Mouse (Mus musculus) liver, embryonic 16.5 days (tissue): ENCODE measurements around the gene Phka2. TPM values are rescaled to one million over a fixed set of nuclear protein-coding genes. Genes with fewer than 3 reads are reported as not detected.

Experiments
- ATAC-seq: fragments of 200-750 bp; cut with Nextera tagmentation; 2 replicates; pipeline ENCODE4 v1.8.0; 2017; ENCODE audit warnings: low read depth, mild to moderate bottlenecking, moderate number of reproducible peaks, moderate library complexity
- H3K27ac ChIP-seq: fragments of 300-500 bp; sonication (generic); 2 replicates; pipeline ENCODE4 v1.5.1; 2014; ENCODE audit warnings: mild to moderate bottlenecking, low read length
- H3K27me3 ChIP-seq: fragments of 300-500 bp; sonication (generic); 2 replicates; pipeline ENCODE4 v1.6.1; 2014; ENCODE audit warnings: low read depth, low read length, mixed read lengths; ENCODE audit not compliant: control insufficient read depth, insufficient read depth
- H3K36me3 ChIP-seq: fragments of 300-500 bp; sonication (generic); 2 replicates; pipeline ENCODE4 v1.6.1; 2014; ENCODE audit warnings: mild to moderate bottlenecking; ENCODE audit not compliant: control insufficient read depth, insufficient read depth
- H3K4me1 ChIP-seq: fragments of 300-500 bp; sonication (generic); 2 replicates; pipeline ENCODE4 v1.6.1; 2014; ENCODE audit warnings: low read depth, low read length, mixed read lengths; ENCODE audit not compliant: control insufficient read depth
- H3K4me2 ChIP-seq: fragments of 300-500 bp; sonication (generic); 2 replicates; pipeline ENCODE4 v1.6.1; 2014; ENCODE audit warnings: low read depth, low read length, mixed read lengths
- H3K4me3 ChIP-seq: fragments of 300-500 bp; sonication (generic); 2 replicates; pipeline ENCODE4 v1.5.1; 2014; ENCODE audit warnings: low read depth, mild to moderate bottlenecking, low read length
- H3K9ac ChIP-seq: fragments of 300-500 bp; sonication (generic); 2 replicates; pipeline ENCODE4 v1.6.1; 2014; ENCODE audit warnings: low read depth, low read length
- H3K9me3 ChIP-seq: fragments of 300-500 bp; sonication (generic); replicated peaks from 2 replicates; pipeline ENCODE4 v1.6.1; 2016; ENCODE audit warnings: low read length; ENCODE audit not compliant: control insufficient read depth
- WGBS: fragments of 180-500 bp; shearing (Covaris S2); extraction: QIAGEN DNeasy Blood & Tissue Kit; methylation state at CpG from one replicate; pipeline ENCODE4 v1.1.7; 2014; ENCODE audit not compliant: insufficient replicate concordance; 5-methylcytosine and 5-hydroxymethylcytosine counted together
- polyA plus RNA-seq: library from polyadenylated mRNA; unstranded; fragments of >200 nt; fragmentation: Nextera tagmentation; extraction: Ambion mirVana; gene quantifications from 2 replicates; pipeline ENCODE4 v1.2.1, GENCODE M21; 2015

The Phka2 gene
- polyA plus RNA-seq, 1 experiment from 2014 or later: 11.4 TPM

- Histone ChIP-seq H3K9me3 (no peaks in the 10 kb centered on the region), H3K36me3 (no peaks in the 10 kb centered on the region), H3K27me3 (no peaks in the 10 kb centered on the region), H3K4me3 (no peak overlapping the region), H3K4me2 (no peak overlapping the region), H3K9ac (no peak overlapping the region), H3K27ac (no peak overlapping the region), H3K4me1 (no peaks in the 10 kb centered on the region)
- WGBS: 48% methylated on average over 1 of the region's 1 CpGs
- ATAC-seq: no peak
Measured at GRCm38 (mm10) chrX:160509046-160509445, 7.1 kb downstream of the Phka2 start.

GRCm38 (mm10) chrX:160510197-160510596, 8.2 kb downstream of the Phka2 start:
- Histone ChIP-seq H3K4me1 (no peaks in the 10 kb centered on the region), H3K4me2 (no peak overlapping the region), H3K9me3 (no peaks in the 10 kb centered on the region), H3K27ac (no peak overlapping the region), H3K9ac (no peak overlapping the region), H3K27me3 (no peaks in the 10 kb centered on the region), H3K4me3 (no peak overlapping the region), H3K36me3 (no peaks in the 10 kb centered on the region)
- ATAC-seq: no peak
- 12% methylated on average over 2 of the region's 2 CpGs for WGBS

GRCm38 (mm10) chrX:160516027-160516426, 14.1 kb downstream of the Phka2 start:
- H3K4me2 ChIP-seq: no peak overlapping the region

GRCm38 (mm10) chrX:160542772-160543171, 40.8 kb downstream of the Phka2 start:
- 50% methylated on average over 2 of the region's 2 CpGs for WGBS
- Histone ChIP-seq H3K36me3 (no peaks in the 10 kb centered on the region), H3K27me3 (no peaks in the 10 kb centered on the region), H3K27ac (no peak overlapping the region), H3K4me2 (no peak overlapping the region), H3K9me3 (no peaks in the 10 kb centered on the region), H3K4me3 (no peak overlapping the region), H3K4me1 (no peaks in the 10 kb centered on the region), H3K9ac (no peak overlapping the region)
- no peak for ATAC-seq

More at GRCm38 (mm10) chrX:160516027-160516426, 14.1 kb downstream of the Phka2 start:
- Histone ChIP-seq H3K4me1 (no peaks in the 10 kb centered on the region), H3K36me3 (no peaks in the 10 kb centered on the region), H3K27ac (no peak overlapping the region), H3K4me3 (no peak overlapping the region), H3K27me3 (no peaks in the 10 kb centered on the region), H3K9me3 (no peaks in the 10 kb centered on the region), H3K9ac (no peak overlapping the region)
- ATAC-seq: no peak

GRCm38 (mm10) chrX:160548875-160549274, 46.9 kb downstream of the Phka2 start:
- no peak overlapping the region for H3K9ac ChIP-seq
- H3K27me3 ChIP-seq: no peaks in the 10 kb centered on the region
- H3K27ac ChIP-seq: no peak overlapping the region
- H3K4me1 ChIP-seq: no peaks in the 10 kb centered on the region
- no peak for ATAC-seq
- no peak overlapping the region for H3K4me2 ChIP-seq
- no peaks in the 10 kb centered on the region; the same call in 1 of the 2 replicates for H3K36me3 ChIP-seq
- WGBS: 76% methylated on average over 1 of the region's 1 CpGs
- no peak overlapping the region for H3K4me3 ChIP-seq
- no peaks in the 10 kb centered on the region for H3K9me3 ChIP-seq

GRCm38 (mm10) chrX:160552066-160552465, 50.1 kb downstream of the Phka2 start:
- H3K4me1 ChIP-seq: no peaks in the 10 kb centered on the region
- H3K4me2 ChIP-seq: no peak overlapping the region
- H3K9ac ChIP-seq: no peak overlapping the region
- no peak for ATAC-seq
- H3K27ac ChIP-seq: no peak overlapping the region
- no peaks in the 10 kb centered on the region for H3K9me3 ChIP-seq
- no peaks in the 10 kb centered on the region; the same call in 1 of the 2 replicates for H3K36me3 ChIP-seq
- H3K4me3 ChIP-seq: no peak overlapping the region
- H3K27me3 ChIP-seq: no peaks in the 10 kb centered on the region
- WGBS: 50% methylated on average over 4 of the region's 4 CpGs

- Histone ChIP-seq H3K4me2 (no peak overlapping the region), H3K36me3 (no peaks in the 10 kb centered on the region), H3K27ac (no peak overlapping the region), H3K4me1 (no peaks in the 10 kb centered on the region), H3K9me3 (no peaks in the 10 kb centered on the region), H3K27me3 (no peaks in the 10 kb centered on the region), H3K4me3 (no peak overlapping the region), H3K9ac (no peak overlapping the region)
- ATAC-seq: no peak
- 78% methylated on average over 5 of the region's 5 CpGs for WGBS
Measured at GRCm38 (mm10) chrX:160583589-160583988, 81.6 kb downstream of the Phka2 start.

- 77% methylated on average over 4 of the region's 4 CpGs for WGBS
- no peak for ATAC-seq
- Histone ChIP-seq H3K9me3 (no peaks in the 10 kb centered on the region), H3K9ac (no peak overlapping the region), H3K4me3 (no peak overlapping the region), H3K27me3 (no peaks in the 10 kb centered on the region), H3K4me2 (no peak overlapping the region), H3K36me3 (no peaks in the 10 kb centered on the region), H3K4me1 (no peaks in the 10 kb centered on the region), H3K27ac (no peak overlapping the region)
Measured at GRCm38 (mm10) chrX:160584148-160584838, 82.3 kb downstream of the Phka2 start.

GRCm38 (mm10) chrX:160585110-160585509, 83.1 kb downstream of the Phka2 start:
- H3K4me3 ChIP-seq: no peak overlapping the region
- H3K9ac ChIP-seq: no peak overlapping the region
- H3K27ac ChIP-seq: no peak overlapping the region
- no peak overlapping the region for H3K4me2 ChIP-seq
- ATAC-seq: no peak
- H3K9me3 ChIP-seq: no peaks in the 10 kb centered on the region
- H3K4me1 ChIP-seq: no peaks in the 10 kb centered on the region
- WGBS: 39% methylated on average over 1 of the region's 1 CpGs
- H3K36me3 ChIP-seq: no peaks in the 10 kb centered on the region
- no peaks in the 10 kb centered on the region for H3K27me3 ChIP-seq
